Mouse (Mus musculus) spleen, adult 2 months (tissue): ENCODE results near the gene Abhd6.
"Not testable (repeated sequence)": the region's sequence is repeated elsewhere in the genome, so short reads cannot be mapped to it uniquely, and the experiment has no call there.

Source experiments
- CTCF ChIP-seq: fragments of 200-500 bp; IDR thresholded peaks from 2 replicates; pipeline ENCODE4 v1.5.1; 2011; ENCODE audit warnings: mild to moderate bottlenecking, inconsistent platforms; ENCODE audit not compliant: insufficient read depth, insufficient read length, insufficient replicate concordance; ENCODE audit errors: extremely low read depth
- POLR2A ChIP-seq: fragments of 200-500 bp; IDR thresholded peaks from 2 replicates; pipeline ENCODE4 v1.6.1; 2011; ENCODE audit warnings: low read depth, low read length, inconsistent platforms

GRCm38 (mm10) chr14:8006061-8006460, 3.4 kb downstream of the Abhd6 start:
- not testable (repeated sequence) for TF ChIP-seq CTCF, POLR2A
